ENCODE assay signal across 9 mouse cellular contexts in genomic region chr2:29573591-29573990, GRCm38 (mm10). TPM values are rescaled to one million over a fixed set of nuclear protein-coding genes. Genes with fewer than 3 reads are reported as not detected.
A peak's percentile ranks its signal among the peaks of the same experiment; 100 is the strongest.
DNase-seq lines count a peak whose midpoint lies in the region; ATAC-seq and TF ChIP-seq lines count a peak whose summit lies in the region.
"Had no signal": no experiment of that assay in that cellular context is flagged by ENCODE, and none has a peak within 500 bp of the region (broad histone marks: within the 10 kb centered on the region; RNA-seq: fewer than 3 reads in every experiment).

No protein-coding gene starts in this region.

- no peak for ATAC-seq in hindbrain, embryonic 11.5 days (ENCODE audit: low FRiP score)

- H3K27me3 ChIP-seq in hindbrain, embryonic 11.5 days (ENCODE audit: control insufficient read depth, insufficient read depth, low read length), result no peaks in the 10 kb centered on the region
- H3K27me3 ChIP-seq: neural tube, embryonic 13.5 days had no signal

- H3K4me1 ChIP-seq in hindbrain, embryonic 11.5 days (replicated peaks; ENCODE audit: control insufficient read depth, insufficient read depth, low read length), result peaks cover 9% of the 10 kb centered on the region

- H3K4me2 ChIP-seq in hindbrain, embryonic 11.5 days (replicated peaks; ENCODE audit: low read depth, low read length), result no peak overlapping the region

- TF ChIP-seq CTCF in layer of hippocampus, adult 2 months (conservative IDR thresholded peaks at IDR 0.05), result no peak

- H3K4me3 ChIP-seq in hindbrain, embryonic 11.5 days (ENCODE audit: low read depth, low read length), result no peak overlapping the region
- H3K4me3 ChIP-seq in layer of hippocampus, adult 2 months, result no peak overlapping the region
- H3K4me3 ChIP-seq: neural tube, embryonic 13.5 days had no signal

- no peak overlapping the region for H3K9ac ChIP-seq in hindbrain, embryonic 11.5 days (ENCODE audit: low read depth, low read length)
- H3K9ac ChIP-seq: neural tube, embryonic 13.5 days had no signal

- 7% methylated on average over 5 of the region's 5 CpGs for WGBS in hindbrain, embryonic 11.5 days

- DNase-seq in urinary bladder, adult 2 months (ENCODE audit: low spot score), result peak; percentile 24
- no peak for DNase-seq in urinary bladder, postnatal 10 days (ENCODE audit: low spot score)
- peak; percentile 29 to 35 for DNase-seq in adrenal gland, postnatal 4 days (ENCODE audit: low spot score in 2 of 2)
- peak; percentile 87 for DNase-seq in hindbrain, embryonic 11.5 days (ENCODE audit: low spot score)
- peak; percentile 74 for DNase-seq in lung, postnatal 14 days
- DNase-seq in thymus, postnatal 0 days (ENCODE audit: low spot score), result peak; percentile 75
- no peak for DNase-seq in layer of hippocampus, adult 2 months (ENCODE audit: low spot score in 2 of 2)
- DNase-seq in right cerebral cortex, postnatal 25 days, result no peak

- no peaks in the 10 kb centered on the region for H3K9me3 ChIP-seq in hindbrain, embryonic 11.5 days (ENCODE audit: control insufficient read depth, low read length)
- H3K9me3 ChIP-seq: neural tube, embryonic 13.5 days had no signal

- no peaks in the 10 kb centered on the region for H3K36me3 ChIP-seq in hindbrain, embryonic 11.5 days (ENCODE audit: control insufficient read depth, insufficient read depth, low read length)
- H3K36me3 ChIP-seq: neural tube, embryonic 13.5 days had no signal

- H3K27ac ChIP-seq in hindbrain, embryonic 11.5 days (ENCODE audit: low read depth, low read length), result peak overlapping the region; percentile 78
- H3K27ac ChIP-seq in layer of hippocampus, adult 2 months, result no peak overlapping the region

RNA-seq across cellular contexts. Expression of gene Rapgef1, which starts 45.9 kb away (rescaled TPM):
- 29.0 and 34.9 TPM in 2 replicates for polyA plus RNA-seq in urinary bladder, adult 2 months (2012; rRNA removed)
- 10 to 100 TPM; 64.6 to 65.1 TPM for total RNA-seq in adrenal gland, postnatal 4 days (2021)
- polyA plus RNA-seq in hindbrain, embryonic 11.5 days (2014; fragmentation: Nextera tagmentation; extraction: Ambion mirVana), result 13.3 and 14.3 TPM in 2 replicates
- polyA plus RNA-seq in thymus, postnatal 0 days (2015; fragmentation: Nextera tagmentation; extraction: Ambion mirVana), result 16.0 and 19.1 TPM in 2 replicates
- total RNA-seq in layer of hippocampus, adult 2 months (2021), result 10 to 100 TPM; 91.3 to 94.9 TPM

Comparison
In these comparisons a context has a peak if more than half of its experiments do, and no peak if none do; other contexts are left out.
1. DNase-seq: peak in urinary bladder, adult 2 months (single experiment), adrenal gland, postnatal 4 days (2 of 2), hindbrain, embryonic 11.5 days (single experiment), lung, postnatal 14 days (single experiment) and thymus, postnatal 0 days (single experiment); none in urinary bladder, postnatal 10 days (single experiment), layer of hippocampus, adult 2 months (0 of 2) and right cerebral cortex, postnatal 25 days (single experiment).